Mouse (Mus musculus) right cerebral cortex, postnatal 25 days (tissue): ENCODE results near the gene Ccr10.
"Not testable (repeated sequence)": the region's sequence is repeated elsewhere in the genome, so short reads cannot be mapped to it uniquely, and the experiment has no call there.

Experiments
- DNase-seq: peaks from one replicate; pipeline ENCODE4 v3.0.0; 2022

Ccr10 gene

GRCm38 (mm10) chr11:101170811-101171610 is 4.2 kb downstream of the Ccr10 start, which contains the start of gene Plekhh3:
Plekhh3 (minus strand) TSS chr11:101171351.
- peak; percentile 93 for DNase-seq

- DNase-seq, result peak; percentile 47
Measured at GRCm38 (mm10) chr11:101170354-101170810, 4.9 kb downstream of the Ccr10 start, which contains the start of gene Cntnap1. Cntnap1 (plus strand) TSS chr11:101170523.

- DNase-seq, result no peak
Measured at GRCm38 (mm10) chr11:101169301-101170107, 5.7 kb downstream of the Ccr10 start.

GRCm38 (mm10) chr11:101168301-101168980 is 6.8 kb downstream of the Ccr10 start:
- DNase-seq, result no peak

- no peak for DNase-seq
Measured at GRCm38 (mm10) chr11:101167963-101168300, 7.3 kb downstream of the Ccr10 start.

GRCm38 (mm10) chr11:101167211-101167962 is 7.9 kb downstream of the Ccr10 start:
- no peak for DNase-seq

GRCm38 (mm10) chr11:101166357-101166756 is 8.9 kb downstream of the Ccr10 start:
- no peak for DNase-seq

GRCm38 (mm10) chr11:101164677-101165580 is 10.3 kb downstream of the Ccr10 start:
- no peak for DNase-seq

GRCm38 (mm10) chr11:101164351-101164665 is 10.9 kb downstream of the Ccr10 start:
- no peak for DNase-seq

- no peak for DNase-seq
Measured at GRCm38 (mm10) chr11:101163476-101164350, 11.5 kb downstream of the Ccr10 start.

- DNase-seq, result no peak
Measured at GRCm38 (mm10) chr11:101162772-101163171, 12.5 kb downstream of the Ccr10 start.

- DNase-seq, result no peak
Measured at GRCm38 (mm10) chr11:101162301-101162700, 12.9 kb downstream of the Ccr10 start.

GRCm38 (mm10) chr11:101161551-101161950 is 13.7 kb downstream of the Ccr10 start:
- DNase-seq, result no peak

GRCm38 (mm10) chr11:101160981-101161505 is 14.2 kb downstream of the Ccr10 start:
- not testable (repeated sequence) for DNase-seq

GRCm38 (mm10) chr11:101160151-101160550 is 15.1 kb downstream of the Ccr10 start:
- not testable (repeated sequence) for DNase-seq

- DNase-seq, result peak; percentile 87
Measured at GRCm38 (mm10) chr11:101155728-101156371, 19.4 kb downstream of the Ccr10 start, which contains the start of gene Tubg2. Tubg2 (plus strand) TSS chr11:101155907.

GRCm38 (mm10) chr11:101155151-101155550 is 20.1 kb downstream of the Ccr10 start:
- DNase-seq, result no peak

- DNase-seq, result no peak
Measured at GRCm38 (mm10) chr11:101154648-101155047, 20.6 kb downstream of the Ccr10 start.

GRCm38 (mm10) chr11:101152825-101153224 is 22.4 kb downstream of the Ccr10 start:
- no peak for DNase-seq

- DNase-seq, result no peak
Measured at GRCm38 (mm10) chr11:101151063-101151462, 24.2 kb downstream of the Ccr10 start.
